Mouse (Mus musculus) spleen, adult 2 months (tissue): ENCODE measurements around the gene Ephb1. TPM values are rescaled to one million over a fixed set of nuclear protein-coding genes. Genes with fewer than 3 reads are reported as not detected.

Source experiments
- DNase-seq, 2 experiments: peaks; one replicate each; pipeline versions ENCODE4 v3.0.0 to v3.0.0-alpha.2; 2012 to 2021; ENCODE audit warnings: low spot score in 2 of 2, low read depth in 1 of 2
- H3K27ac ChIP-seq: fragments of 200-500 bp; 2 replicates; pipeline ENCODE4 v1.5.1; 2012; ENCODE audit warnings: low read length, inconsistent platforms; ENCODE audit not compliant: insufficient read depth
- H3K27me3 ChIP-seq: fragments of 200-500 bp; 2 replicates; pipeline ENCODE4 v1.6.1; 2012; ENCODE audit warnings: mild to moderate bottlenecking, moderate library complexity, low read length, inconsistent platforms; ENCODE audit not compliant: control insufficient read depth, insufficient read depth
- H3K36me3 ChIP-seq: fragments of 200-500 bp; 2 replicates; pipeline ENCODE4 v1.6.1; 2012; ENCODE audit warnings: mild to moderate bottlenecking, low read length, inconsistent platforms; ENCODE audit not compliant: control insufficient read depth, insufficient read depth
- H3K4me1 ChIP-seq: fragments of 200-500 bp; 2 replicates; pipeline ENCODE4 v1.6.1; 2011; ENCODE audit warnings: inconsistent platforms; ENCODE audit not compliant: control insufficient read depth, insufficient read depth, insufficient read length
- H3K4me3 ChIP-seq: fragments of 200-500 bp; 2 replicates; pipeline ENCODE4 v1.5.1; 2011; ENCODE audit warnings: mild to moderate bottlenecking, inconsistent platforms; ENCODE audit not compliant: insufficient read depth, insufficient read length; ENCODE audit errors: extremely low read depth
- CTCF ChIP-seq: fragments of 200-500 bp; IDR thresholded peaks from 2 replicates; pipeline ENCODE4 v1.5.1; 2011; ENCODE audit warnings: mild to moderate bottlenecking, inconsistent platforms; ENCODE audit not compliant: insufficient read depth, insufficient read length, insufficient replicate concordance; ENCODE audit errors: extremely low read depth
- POLR2A ChIP-seq: fragments of 200-500 bp; IDR thresholded peaks from 2 replicates; pipeline ENCODE4 v1.6.1; 2011; ENCODE audit warnings: low read depth, low read length, inconsistent platforms
- WGBS: fragments of 180-500 bp; shearing (Covaris S2); methylation state at CpG from one replicate; pipeline ENCODE4 v1.1.7; 2018; 5-methylcytosine and 5-hydroxymethylcytosine counted together
- polyA plus RNA-seq: library from polyadenylated mRNA; depleted of rRNA; stranded (reverse); fragments of >200 nt; gene quantifications from 2 replicates; pipeline ENCODE4 v1.2.3, GENCODE M21; 2012

Gene Ephb1
- polyA plus RNA-seq, 1 experiment = 0.32 TPM

GRCm38 (mm10) chr9:102073404-102073803 lies 281.1 kb downstream of the Ephb1 start:
- no peak overlapping the region for H3K27ac ChIP-seq
- DNase-seq = no peak
- TF ChIP-seq POLR2A (no peak), CTCF (no peak)
- no peaks in the 10 kb centered on the region for H3K27me3 ChIP-seq
- no peaks in the 10 kb centered on the region for H3K4me1 ChIP-seq
- H3K4me3 ChIP-seq = no peak overlapping the region
- H3K36me3 ChIP-seq = no peaks in the 10 kb centered on the region
- WGBS = 89% methylated on average over 5 of the region's 5 CpGs

DNA sequence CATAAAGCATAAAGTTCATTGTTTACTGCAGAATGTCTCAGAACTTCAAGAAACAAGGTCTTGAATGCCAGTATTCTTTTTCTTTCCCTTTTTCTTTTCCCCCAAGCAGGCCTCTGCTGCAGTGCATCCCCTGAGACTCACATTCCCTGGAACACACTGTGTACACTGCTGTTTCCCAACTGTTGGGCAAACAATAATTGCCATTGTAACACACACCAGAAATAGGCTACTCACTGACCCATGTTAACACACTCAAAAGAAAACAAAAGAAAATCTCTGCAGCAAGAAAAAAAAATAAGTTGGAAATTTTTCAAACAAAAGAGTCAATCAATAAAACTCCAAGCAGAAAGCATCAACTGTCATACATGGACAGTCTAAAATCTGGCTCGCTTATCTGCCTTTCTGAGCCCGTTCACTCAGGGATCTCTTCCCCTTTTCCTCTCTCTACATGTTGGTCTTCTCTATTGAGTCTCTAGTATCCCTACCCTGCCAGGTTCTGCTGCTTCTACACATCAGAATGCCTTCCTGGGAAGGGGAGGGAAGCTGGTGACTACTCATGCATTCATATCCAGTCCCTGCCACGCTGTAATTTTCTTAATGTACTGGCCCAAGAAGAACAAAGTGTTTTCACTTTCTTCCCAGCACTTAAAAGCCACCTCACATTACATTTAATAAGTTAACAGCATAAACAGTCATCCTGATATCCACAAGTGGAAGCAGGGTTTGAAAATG lies 285.2 kb downstream of the Ephb1 start:
- H3K27ac ChIP-seq = no peak overlapping the region
- no peaks in the 10 kb centered on the region for H3K36me3 ChIP-seq
- H3K27me3 ChIP-seq = no peaks in the 10 kb centered on the region
- H3K4me1 ChIP-seq = no peaks in the 10 kb centered on the region
- DNase-seq = no peak
- TF ChIP-seq POLR2A = no peak
- H3K4me3 ChIP-seq = no peak overlapping the region
- 83% methylated on average over 3 of the region's 3 CpGs for WGBS

DNA sequence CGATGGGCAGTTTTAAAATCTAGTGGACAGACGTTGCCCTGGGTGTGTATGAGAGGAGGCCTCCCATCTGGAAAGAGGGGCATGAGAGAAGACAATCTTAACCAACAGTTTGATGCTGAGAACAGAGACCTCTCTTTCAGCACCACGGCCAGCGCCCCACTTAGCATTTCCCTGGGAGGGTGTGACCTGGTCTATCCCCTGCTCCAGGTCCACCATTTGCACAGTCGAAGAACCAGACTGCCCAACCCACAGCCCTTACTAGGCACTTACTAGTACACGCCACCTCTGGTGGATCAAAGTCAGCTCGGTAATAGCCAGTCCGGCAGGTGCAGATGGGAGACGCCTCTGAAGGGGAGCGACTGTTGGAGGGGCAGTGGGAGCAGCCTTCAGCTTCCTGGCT lies 287.9 kb downstream of the Ephb1 start:
- Histone ChIP-seq H3K36me3 (no peaks in the 10 kb centered on the region), H3K27me3 (no peaks in the 10 kb centered on the region), H3K4me1 (no peaks in the 10 kb centered on the region), H3K27ac (no peak overlapping the region), H3K4me3 (no peak overlapping the region)
- TF ChIP-seq CTCF (no peak), POLR2A (no peak)
- 70% methylated on average over 10 of the region's 10 CpGs for WGBS
- DNase-seq = no peak

- Histone ChIP-seq H3K4me1 (no peaks in the 10 kb centered on the region), H3K27ac (no peak overlapping the region), H3K36me3 (no peaks in the 10 kb centered on the region), H3K4me3 (no peak overlapping the region), H3K27me3 (no peaks in the 10 kb centered on the region)
- WGBS = 53% methylated on average over 2 of the region's 2 CpGs
- no peak for DNase-seq
- TF ChIP-seq POLR2A = no peak
- no peak for TF ChIP-seq CTCF
These were observed 308.6 kb downstream of the Ephb1 start for GRCm38 (mm10) chr9:102045886-102046285.

DNA sequence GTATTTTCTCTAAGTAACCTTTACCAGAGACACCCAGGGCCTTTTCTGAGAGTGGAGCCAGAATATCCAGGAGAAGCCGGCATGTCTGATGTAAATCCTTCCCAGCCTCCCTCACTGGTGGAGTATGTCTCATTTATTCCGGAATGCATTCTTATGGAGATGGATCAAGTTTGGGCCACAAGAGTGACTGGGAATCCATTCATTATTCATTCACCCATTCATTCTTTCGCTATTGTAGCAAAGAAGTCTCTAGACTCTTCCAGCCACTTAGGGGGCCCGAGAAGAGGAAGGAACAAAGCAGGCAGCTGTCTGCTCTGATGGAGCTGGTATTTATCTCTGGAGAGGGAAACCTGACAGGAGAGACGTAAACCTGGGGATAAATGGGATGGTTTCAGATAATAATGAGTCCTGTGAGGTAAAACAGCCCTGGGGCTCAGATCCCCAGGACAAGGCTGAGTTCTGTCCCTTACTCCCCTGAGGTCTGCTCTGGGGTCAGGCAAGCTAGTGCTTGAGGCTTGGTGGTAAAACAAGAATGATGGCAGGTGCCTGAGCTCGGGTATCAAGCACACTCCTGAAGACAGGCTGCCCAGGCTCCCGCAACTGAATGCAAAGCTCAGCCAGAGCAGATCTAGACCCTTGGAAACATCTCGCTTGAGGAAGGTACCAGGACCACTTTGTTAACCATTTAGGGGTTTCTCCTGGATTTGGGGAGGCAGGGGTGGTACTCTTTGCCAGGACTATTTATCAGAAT lies 309.2 kb downstream of the Ephb1 start:
- Histone ChIP-seq H3K27me3 (no peaks in the 10 kb centered on the region), H3K4me1 (no peaks in the 10 kb centered on the region), H3K36me3 (no peaks in the 10 kb centered on the region), H3K27ac (no peak overlapping the region), H3K4me3 (no peak overlapping the region)
- TF ChIP-seq CTCF = no peak
- TF ChIP-seq POLR2A = no peak
- WGBS = 63% methylated on average over 8 of the region's 8 CpGs
- no peak for DNase-seq

- no peaks in the 10 kb centered on the region for H3K4me1 ChIP-seq
- DNase-seq = no peak
- H3K27ac ChIP-seq = no peak overlapping the region
- H3K4me3 ChIP-seq = no peak overlapping the region
- TF ChIP-seq CTCF (no peak), POLR2A (no peak)
- H3K27me3 ChIP-seq = no peaks in the 10 kb centered on the region
- no peaks in the 10 kb centered on the region for H3K36me3 ChIP-seq
- 74% methylated on average over 6 of the region's 6 CpGs for WGBS
These were observed 315.3 kb downstream of the Ephb1 start for GRCm38 (mm10) chr9:102039011-102039733.
